Mouse (Mus musculus) forelimb bud, embryonic 11.5 days (tissue): ENCODE results near the gene Hoxa7.
A peak's percentile ranks its signal among the peaks of the same experiment; 100 is the strongest.

Source experiments
- DNase-seq: peaks from one replicate; pipeline ENCODE4 v3.0.0-alpha.2; 2012; ENCODE audit warnings: low read depth, low spot score

The Hoxa7 gene

DNA sequence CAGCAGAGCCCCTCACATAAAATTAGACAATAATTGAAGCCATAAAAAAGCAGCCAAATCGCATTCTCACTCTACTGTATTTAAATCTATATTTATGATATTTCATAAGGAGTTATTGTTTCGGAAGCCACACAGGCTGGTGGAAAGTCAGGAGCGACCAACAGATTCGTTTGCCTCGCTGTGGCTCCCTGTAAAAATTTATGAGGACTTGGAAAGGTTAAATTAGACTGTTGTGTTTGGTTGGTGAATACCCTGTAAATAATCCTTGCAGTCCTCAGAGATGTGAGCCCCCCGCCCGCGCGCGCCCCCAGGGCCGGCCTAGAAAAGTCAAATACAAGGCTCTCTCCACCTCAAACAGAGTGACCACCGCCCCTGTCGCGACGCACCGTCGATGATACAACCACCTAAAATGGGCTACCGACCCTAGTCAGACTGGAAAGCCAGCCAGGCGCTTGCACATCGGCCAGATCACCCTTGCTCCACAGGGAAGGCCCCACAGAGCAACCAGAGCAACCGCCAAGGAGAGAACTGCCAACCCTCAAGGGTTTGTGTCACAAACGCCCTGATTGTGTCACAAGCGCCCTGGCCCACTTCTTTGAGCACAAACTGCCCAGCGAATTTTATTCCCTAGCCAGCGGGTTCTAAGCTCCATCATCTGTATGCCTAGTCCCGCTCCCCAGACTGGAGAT, 5.1 kb upstream of the Hoxa7 start:
- DNase-seq: no peak

- peak; percentile 96 for DNase-seq
Measured at GRCm38 (mm10) chr6:52225612-52226568, 4.2 kb upstream of the Hoxa7 start.

DNA sequence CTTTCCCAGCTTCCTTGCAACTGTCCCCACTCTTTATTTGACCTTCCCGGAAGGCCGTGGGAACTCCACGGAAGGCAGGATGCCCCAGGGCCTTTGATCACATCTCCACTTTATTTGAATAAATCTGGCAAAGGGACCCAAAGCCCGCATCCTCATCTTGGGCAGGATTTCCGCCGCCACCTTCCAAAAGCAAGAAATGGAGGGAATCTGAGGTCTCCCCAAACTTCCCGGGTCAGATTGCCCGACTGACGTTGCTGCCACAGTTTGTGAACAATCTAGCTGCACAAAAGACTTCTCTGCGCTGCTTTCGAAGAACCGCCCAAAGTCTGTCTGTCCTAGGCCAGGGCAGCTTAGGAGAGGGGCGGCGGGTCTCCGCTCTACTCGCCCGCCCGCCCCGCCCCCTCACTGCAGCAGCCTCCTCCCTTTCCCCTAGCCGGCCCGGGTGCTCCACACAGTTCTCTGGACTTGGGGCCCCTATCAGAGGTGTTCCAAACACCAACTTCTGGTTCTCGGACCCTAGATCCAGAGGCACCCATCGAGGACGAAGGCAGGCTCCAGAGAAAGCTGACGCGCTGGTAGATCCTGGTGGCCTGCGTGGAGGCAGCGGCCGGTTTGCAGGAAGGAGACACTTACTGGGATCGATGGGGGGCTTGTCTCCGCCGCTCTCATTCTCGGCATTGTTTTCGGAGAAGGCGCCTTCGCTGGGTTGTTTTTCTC, 3.4 kb upstream of the Hoxa7 start:
- no peak for DNase-seq

DNA sequence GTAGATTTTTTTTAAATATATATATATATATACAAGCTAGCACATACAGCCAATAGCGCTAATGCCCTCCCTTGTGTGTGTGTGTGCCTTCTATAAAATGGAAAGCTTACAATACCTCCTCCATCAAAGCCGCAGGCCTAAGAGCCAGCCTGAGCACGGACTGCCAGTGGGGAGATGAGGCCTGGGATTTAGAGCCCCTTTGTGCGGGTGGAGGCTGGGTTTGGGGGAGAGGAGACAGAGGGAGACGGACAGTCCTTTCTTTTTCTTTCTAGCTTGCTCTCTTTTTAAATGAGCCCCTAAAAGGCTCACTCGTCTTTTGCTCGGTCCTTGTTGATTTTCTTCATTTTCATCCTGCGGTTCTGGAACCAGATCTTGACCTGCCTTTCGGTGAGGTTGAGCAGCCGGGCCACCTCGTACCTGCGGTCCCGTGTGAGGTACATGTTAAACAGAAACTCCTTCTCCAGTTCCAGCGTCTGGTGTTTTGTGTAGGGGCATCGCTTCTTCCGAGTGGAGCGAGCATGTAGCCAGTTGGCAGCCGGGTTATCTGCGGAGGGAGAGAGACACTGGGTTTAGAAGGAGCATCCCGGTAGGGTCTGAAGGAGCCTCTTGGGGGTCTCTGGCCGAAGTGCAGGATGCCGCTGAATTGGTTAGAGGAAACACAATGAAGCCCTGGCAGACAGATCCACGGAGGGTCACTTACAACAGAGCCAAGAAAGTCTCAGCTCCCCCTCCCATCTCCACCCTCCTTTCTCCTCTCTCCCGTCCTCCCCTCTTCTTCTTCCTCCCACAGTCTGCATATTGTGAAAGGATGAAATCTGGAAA, 2.5 kb upstream of the Hoxa7 start:
- DNase-seq: no peak

DNA sequence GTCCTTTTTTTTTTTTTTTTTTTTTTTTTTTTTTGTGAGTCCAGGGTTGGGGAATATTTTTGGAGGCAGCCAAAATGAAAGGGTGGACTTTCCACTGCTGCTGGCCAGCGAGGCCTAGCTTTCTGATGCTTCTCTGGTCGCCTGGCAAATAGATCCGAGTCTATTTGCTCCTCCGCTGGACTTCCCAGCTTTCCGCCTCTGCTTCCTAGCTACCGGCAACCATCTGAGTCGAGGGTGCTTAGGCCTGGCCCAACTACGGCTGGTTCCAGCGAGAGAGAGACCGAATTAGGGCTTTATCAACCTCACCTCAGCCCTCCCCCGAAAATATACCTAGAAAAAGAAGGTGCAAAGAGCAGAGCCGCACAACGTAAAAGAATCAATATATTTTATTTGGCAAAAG, 1.1 kb upstream of the Hoxa7 start:
- no peak for DNase-seq

GRCm38 (mm10) chr6:52221993-52222685, 485 bp upstream of the Hoxa7 start:
- peak; percentile 90 for DNase-seq

GRCm38 (mm10) chr6:52220865-52221310, 766 bp downstream of the Hoxa7 start:
- no peak for DNase-seq

DNA sequence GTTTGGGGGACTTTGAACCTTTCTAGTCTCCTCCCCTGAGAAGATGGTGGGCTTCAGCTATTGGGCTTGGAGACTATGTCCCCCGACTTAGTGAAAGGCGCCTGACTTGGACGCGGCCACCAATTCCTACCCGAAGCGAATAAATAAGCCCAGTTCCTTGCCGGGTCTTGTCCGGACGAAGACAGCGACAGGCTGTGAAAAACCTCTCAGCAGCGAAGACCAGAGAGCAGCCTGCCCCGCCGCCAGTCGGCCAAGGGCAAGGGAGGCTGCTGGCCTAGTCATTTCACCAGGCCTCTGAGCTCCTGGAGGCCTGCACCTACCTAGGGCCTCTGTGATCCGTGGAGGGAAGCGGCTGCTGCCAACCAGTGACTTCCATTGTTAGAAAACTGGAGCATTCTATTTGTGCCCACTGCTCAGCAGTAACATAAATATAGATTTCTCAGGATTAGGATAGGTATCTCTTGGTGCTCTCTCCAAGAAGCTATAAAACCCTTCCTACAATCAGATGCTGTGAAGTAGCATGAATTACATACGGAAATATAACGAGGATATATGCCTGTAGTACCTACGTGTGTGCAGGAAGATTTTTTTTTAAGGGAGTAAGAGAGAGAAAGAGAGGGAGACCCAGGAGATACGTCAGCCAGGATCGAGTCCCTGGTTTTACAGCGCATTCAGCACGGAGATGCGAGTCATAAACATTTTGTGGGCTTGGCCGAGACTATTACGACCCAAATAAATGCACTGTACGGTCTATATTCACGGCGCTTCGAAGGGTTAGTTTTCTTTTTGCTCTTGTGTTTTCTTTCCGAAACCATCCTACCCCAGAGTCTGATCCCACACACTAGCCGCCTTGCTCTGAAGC, 1.4 kb downstream of the Hoxa7 start:
- peak; percentile 58 for DNase-seq

GRCm38 (mm10) chr6:52219234-52219942, 2.3 kb downstream of the Hoxa7 start:
- DNase-seq: no peak

- DNase-seq: no peak
Measured at GRCm38 (mm10) chr6:52218643-52219215, 2.9 kb downstream of the Hoxa7 start.

GRCm38 (mm10) chr6:52217895-52218642, 3.6 kb downstream of the Hoxa7 start:
- DNase-seq: peak; percentile 44

GRCm38 (mm10) chr6:52217459-52217768, 4.2 kb downstream of the Hoxa7 start:
- DNase-seq: peak; percentile 91

- peak; percentile 80 for DNase-seq
Measured at GRCm38 (mm10) chr6:52216691-52217458, 4.8 kb downstream of the Hoxa7 start.

GRCm38 (mm10) chr6:52215771-52216535, 5.7 kb downstream of the Hoxa7 start:
- DNase-seq: peak; percentile 66

DNA sequence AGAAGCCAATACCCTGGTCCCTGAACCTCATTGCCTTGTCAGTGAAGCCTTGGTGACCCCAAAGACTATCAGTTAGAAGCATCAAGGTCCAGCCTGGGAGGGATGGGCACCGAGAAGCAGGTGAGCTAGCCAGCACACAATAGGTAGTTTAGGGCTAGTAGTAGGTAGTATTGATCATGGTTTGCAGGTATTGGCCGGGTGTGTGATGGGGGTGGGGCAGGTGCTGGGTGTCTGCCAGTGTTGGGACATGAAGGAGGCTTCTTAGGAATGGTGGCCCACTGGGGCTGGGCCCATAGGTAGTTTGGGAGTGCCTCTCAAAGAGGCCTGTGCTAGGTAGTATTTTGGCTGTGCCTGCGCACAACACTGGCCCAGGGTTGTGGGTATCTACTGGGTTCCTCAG, 6.6 kb downstream of the Hoxa7 start:
- no peak for DNase-seq

DNA sequence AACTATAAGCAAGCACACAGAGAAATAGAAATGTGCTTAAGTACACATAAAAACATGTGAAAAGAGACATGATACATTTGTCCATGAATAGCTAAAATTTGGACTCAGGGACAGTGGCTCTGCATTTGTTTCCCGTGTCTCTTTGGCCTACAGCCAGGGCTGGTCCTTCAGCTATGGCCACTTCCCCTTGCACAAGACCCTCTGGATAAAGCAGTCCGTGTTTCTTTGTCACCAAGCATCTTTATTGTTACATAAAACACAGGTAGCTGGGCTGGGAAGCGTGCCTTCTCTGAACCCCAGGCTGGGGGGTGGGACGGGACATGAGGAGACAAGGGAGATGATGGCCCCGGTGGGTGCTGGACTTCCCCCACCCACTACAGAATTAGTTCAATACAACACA, 7.4 kb downstream of the Hoxa7 start:
- no peak for DNase-seq
